Mouse (Mus musculus) kidney, postnatal 0 days (tissue): Measurements from ENCODE around the gene Cldnd2. TPM values are rescaled to one million over a fixed set of nuclear protein-coding genes. Genes with fewer than 3 reads are reported as not detected.
A peak's percentile ranks its signal among the peaks of the same experiment; 100 is the strongest.

Source experiments
- ATAC-seq: fragments of 200-750 bp; cut with Nextera tagmentation; replicated peaks from 2 replicates; pipeline ENCODE4 v1.8.0; 2017; ENCODE audit warnings: low read depth, moderate number of reproducible peaks, moderate TSS enrichment, moderate library complexity; ENCODE audit not compliant: low FRiP score
- DNase-seq: peaks from one replicate; pipeline ENCODE4 v3.0.0-alpha.2; 2016; ENCODE audit warnings: low spot score
- H3K27ac ChIP-seq: fragments of 300-500 bp; sonication (generic); 2 replicates; pipeline ENCODE4 v1.5.1; 2014; ENCODE audit warnings: mild to moderate bottlenecking
- H3K27me3 ChIP-seq: fragments of 300-500 bp; sonication (generic); 2 replicates; pipeline ENCODE4 v1.6.1; 2014; ENCODE audit warnings: low read length, mixed read lengths; ENCODE audit not compliant: insufficient read depth
- H3K36me3 ChIP-seq: fragments of 300-500 bp; sonication (generic); 2 replicates; pipeline ENCODE4 v1.6.1; 2014; ENCODE audit warnings: low read length, mixed read lengths; ENCODE audit not compliant: insufficient read depth
- H3K4me1 ChIP-seq: fragments of 300-500 bp; sonication (generic); replicated peaks from 2 replicates; pipeline ENCODE4 v1.6.1; 2014; ENCODE audit warnings: antibody characterized with exemption, low read length, mixed read lengths; ENCODE audit not compliant: insufficient read depth
- H3K4me2 ChIP-seq: fragments of 300-500 bp; sonication (generic); 2 replicates; pipeline ENCODE4 v1.6.1; 2014; ENCODE audit warnings: mild to moderate bottlenecking, low read length, moderate library complexity, mixed read lengths
- H3K4me3 ChIP-seq: fragments of 300-500 bp; sonication (generic); replicated peaks from 2 replicates; pipeline ENCODE4 v1.5.1; 2014; ENCODE audit warnings: low read depth, low read length
- H3K9ac ChIP-seq: fragments of 300-500 bp; sonication (generic); 2 replicates; pipeline ENCODE4 v1.6.1; 2014; ENCODE audit warnings: low read depth, low read length
- H3K9me3 ChIP-seq: fragments of 300-500 bp; sonication (generic); replicated peaks from 2 replicates; pipeline ENCODE4 v1.6.1; 2016; ENCODE audit warnings: low read length, inconsistent platforms, mixed read lengths
- CTCF ChIP-seq: IDR thresholded peaks from 2 replicates; pipeline ENCODE4 v1.5.1; 2016; ENCODE audit warnings: antibody characterized with exemption, low read depth, mild to moderate bottlenecking, moderate library complexity
- WGBS: fragments of 180-500 bp; shearing (Covaris S2); extraction: QIAGEN DNeasy Blood & Tissue Kit; methylation state at CpG from one replicate; pipeline ENCODE4 v1.1.7; 2014; 5-methylcytosine and 5-hydroxymethylcytosine counted together
- microRNA-seq: library from miRNA; unstranded; fragments of <30 nt; microRNA quantifications from one replicate; pipeline ENCODE4, GENCODE M21; 2016
- polyA plus RNA-seq: library from polyadenylated mRNA; unstranded; fragments of >200 nt; fragmentation: Nextera tagmentation; extraction: Ambion mirVana; gene quantifications from 2 replicates; pipeline ENCODE4 v1.2.1, GENCODE M21; 2015

Gene Cldnd2
- polyA plus RNA-seq, 1 experiment from 2014 or later = 0.18 TPM

- TF ChIP-seq CTCF = no peak
- H3K27me3 ChIP-seq = no peaks in the 10 kb centered on the region
- no peak overlapping the region for H3K9ac ChIP-seq
- peak; percentile 27 for DNase-seq
- H3K4me2 ChIP-seq = no peak overlapping the region
- no peak overlapping the region for H3K27ac ChIP-seq
- no peaks in the 10 kb centered on the region for H3K4me1 ChIP-seq
- WGBS = 32% methylated on average over 8 of the region's 8 CpGs
- no peak for ATAC-seq
- no peaks in the 10 kb centered on the region for H3K9me3 ChIP-seq
- no peaks in the 10 kb centered on the region for H3K36me3 ChIP-seq
- no peak overlapping the region for H3K4me3 ChIP-seq
These were observed 41.6 kb downstream of the Cldnd2 start for GRCm38 (mm10) chr7:43482090-43482716.

- Histone ChIP-seq H3K27ac (no peak overlapping the region), H3K4me2 (no peak overlapping the region), H3K4me3 (no peak overlapping the region), H3K9me3 (no peaks in the 10 kb centered on the region), H3K4me1 (no peaks in the 10 kb centered on the region), H3K9ac (no peak overlapping the region), H3K36me3 (no peaks in the 10 kb centered on the region), H3K27me3 (no peaks in the 10 kb centered on the region)
- WGBS = 7% methylated on average over 10 of the region's 10 CpGs
- ATAC-seq (no peak), DNase-seq (peak; percentile 42)
- TF ChIP-seq CTCF = no peak
These were observed 42.7 kb downstream of the Cldnd2 start for GRCm38 (mm10) chr7:43483236-43483635.

DNA sequence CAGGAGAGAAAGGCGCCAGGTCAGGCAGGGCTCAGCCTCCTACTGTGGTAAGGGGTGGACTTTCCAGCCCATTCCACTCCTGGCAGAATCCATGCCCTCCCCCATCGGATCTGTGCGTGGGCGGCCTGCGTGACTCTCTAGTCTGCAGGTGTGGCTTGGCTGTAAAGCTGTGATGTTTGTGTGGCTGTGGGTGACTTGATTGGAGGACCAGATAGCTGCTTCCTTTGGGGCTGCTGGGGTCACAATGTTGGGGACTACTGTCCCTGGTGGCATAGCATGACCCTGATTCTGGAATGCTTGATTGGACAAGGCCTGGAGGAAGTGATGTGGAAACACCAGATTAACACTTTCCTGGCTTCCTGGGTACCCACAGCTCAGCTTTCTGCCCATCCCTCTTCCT, 48.1 kb downstream of the Cldnd2 start:
- no peaks in the 10 kb centered on the region for H3K27me3 ChIP-seq
- TF ChIP-seq CTCF = no peak
- WGBS = 24% methylated on average over 5 of the region's 5 CpGs
- no peak overlapping the region for H3K4me2 ChIP-seq
- no peak for ATAC-seq
- H3K9me3 ChIP-seq = no peaks in the 10 kb centered on the region
- no peaks in the 10 kb centered on the region for H3K4me1 ChIP-seq
- H3K36me3 ChIP-seq = no peaks in the 10 kb centered on the region
- no peak overlapping the region for H3K27ac ChIP-seq
- no peak for DNase-seq
- H3K4me3 ChIP-seq = no peak overlapping the region
- H3K9ac ChIP-seq = no peak overlapping the region

DNA sequence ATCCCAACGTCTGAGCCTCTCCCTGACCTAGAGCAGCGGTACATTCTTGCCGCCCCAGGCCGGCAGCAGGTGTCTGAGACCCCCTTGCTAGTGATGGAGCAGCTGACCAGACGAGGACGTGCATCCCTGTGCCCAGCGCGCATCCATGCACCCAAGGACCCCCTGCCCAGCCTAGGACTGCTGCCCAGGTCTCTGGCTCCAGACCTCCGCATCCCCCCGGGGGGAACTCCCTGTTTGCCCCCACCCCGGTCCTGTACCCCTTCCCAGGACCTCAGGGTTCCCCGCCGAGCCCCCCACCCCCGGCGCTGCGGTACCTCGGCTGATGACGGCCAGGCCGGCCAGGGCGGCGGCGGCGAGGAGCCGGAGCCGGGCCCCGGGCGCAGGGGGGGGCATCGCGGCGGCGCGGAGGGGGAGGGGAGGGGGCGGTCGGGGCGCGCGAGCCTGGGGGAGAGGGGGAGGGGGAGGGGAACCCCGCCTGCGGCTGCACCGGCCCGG, 49.1 kb downstream of the Cldnd2 start, which contains the start of gene Iglon5:
Iglon5 (minus strand) TSS at position 445 of the 495 bp plus-strand sequence.
- no peaks in the 10 kb centered on the region for H3K9me3 ChIP-seq
- H3K27me3 ChIP-seq = no peaks in the 10 kb centered on the region
- ATAC-seq (no peak; the same call in 1 of the 2 replicates), DNase-seq (no peak)
- peak within 1 kb of the TSS; percentile 70 for H3K4me2 ChIP-seq
- H3K36me3 ChIP-seq = no peaks in the 10 kb centered on the region
- no peak within 1 kb of the TSS for H3K27ac ChIP-seq
- no peak for TF ChIP-seq CTCF
- 2% methylated on average over 11 of the region's 41 CpGs for WGBS
- peak within 1 kb of the TSS; percentile 54; the same call in 1 of the 2 replicates for H3K9ac ChIP-seq
- H3K4me1 ChIP-seq = no peaks in the 10 kb centered on the region
- H3K4me3 ChIP-seq = peak within 1 kb of the TSS; percentile 37

GRCm38 (mm10) chr7:43490182-43490584, 49.6 kb downstream of the Cldnd2 start:
- no peaks in the 10 kb centered on the region for H3K36me3 ChIP-seq
- peak; percentile 61 for ATAC-seq
- H3K4me2 ChIP-seq = peak overlapping the region; percentile 70
- H3K4me3 ChIP-seq = peak overlapping the region; percentile 37
- H3K27ac ChIP-seq = no peak overlapping the region
- H3K4me1 ChIP-seq = no peaks in the 10 kb centered on the region
- H3K27me3 ChIP-seq = no peaks in the 10 kb centered on the region
- TF ChIP-seq CTCF = no peak
- H3K9ac ChIP-seq = 0 out of 2 replicates have a peak overlapping the region, but pooled peaks have one; percentile 54
- DNase-seq = peak; percentile 44
- H3K9me3 ChIP-seq = no peaks in the 10 kb centered on the region
- WGBS = 0% methylated on average over 5 of the region's 13 CpGs

GRCm38 (mm10) chr7:43490861-43491260, 50.3 kb downstream of the Cldnd2 start:
- Histone ChIP-seq H3K9me3 (no peaks in the 10 kb centered on the region), H3K9ac (no peak overlapping the region), H3K27ac (no peak overlapping the region), H3K4me2 (no peak overlapping the region), H3K36me3 (no peaks in the 10 kb centered on the region), H3K27me3 (no peaks in the 10 kb centered on the region), H3K4me1 (no peaks in the 10 kb centered on the region), H3K4me3 (no peak overlapping the region)
- WGBS = 53% methylated on average over 9 of the region's 9 CpGs
- no peak for ATAC-seq
- TF ChIP-seq CTCF = no peak
- no peak for DNase-seq

Small RNAs within 50 kb of the gene (microRNA-seq; reads per million reads assigned to microRNA genes)
- gene Mir7051 = 0.80 reads per million

Other genes with a start within 250 kb of the Cldnd2 start
- gene Zfp715, start 127.5 kb upstream of the Cldnd2 start, polyA plus RNA-seq = 11.8 and 12.8 TPM in 2 replicates
- gene Siglecf, start 89.4 kb upstream of the Cldnd2 start, polyA plus RNA-seq = not detected in 2 replicates
- gene Siglecg, start 32.6 kb upstream of the Cldnd2 start, polyA plus RNA-seq = 2.1 and 2.3 TPM in 2 replicates
- gene Lim2, start 13.1 kb upstream of the Cldnd2 start, polyA plus RNA-seq = not detected in 2 replicates
- 0.20 and 0.49 TPM in 2 replicates for gene Nkg7, start 3.7 kb upstream of the Cldnd2 start, polyA plus RNA-seq
- 575 and 604 TPM in 2 replicates for gene Etfb, start 3.3 kb downstream of the Cldnd2 start, polyA plus RNA-seq
- gene Gm45233, start 3.3 kb downstream of the Cldnd2 start, polyA plus RNA-seq = 0.24 and 0.29 TPM in 2 replicates
- gene Vsig10l, start 22.4 kb downstream of the Cldnd2 start, polyA plus RNA-seq = 4.7 and 6.7 TPM in 2 replicates
- gene Iglon5, start 49.3 kb downstream of the Cldnd2 start, polyA plus RNA-seq = 0.25 and 0.29 TPM in 2 replicates
- gene 4931406B18Rik, start 65.2 kb downstream of the Cldnd2 start, polyA plus RNA-seq = not detected in 2 replicates
- 0.75 and 1.2 TPM in 2 replicates for gene Cd33, start 103.6 kb downstream of the Cldnd2 start, polyA plus RNA-seq
- 1.8 and 2.1 TPM in 2 replicates for gene Zfp658, start 121.5 kb downstream of the Cldnd2 start, polyA plus RNA-seq
- 7.8 and 9.3 TPM in 2 replicates for gene Zfp719, start 138.8 kb downstream of the Cldnd2 start, polyA plus RNA-seq
- 0.08 TPM in 1 of 2 replicates, not detected in the other for gene Zfp819, start 166.4 kb downstream of the Cldnd2 start, polyA plus RNA-seq
- gene Ceacam18, start 193.9 kb downstream of the Cldnd2 start, polyA plus RNA-seq = not detected in 2 replicates
- 0.59 and 0.68 TPM in 2 replicates for gene Siglece, start 219.4 kb downstream of the Cldnd2 start, polyA plus RNA-seq
- 12.5 and 13.5 TPM in 2 replicates for gene Ctu1, start 231.2 kb downstream of the Cldnd2 start, polyA plus RNA-seq
- gene Klk14, start 249.6 kb downstream of the Cldnd2 start, polyA plus RNA-seq = not detected in 2 replicates